Mouse (Mus musculus): ENCODE results near the gene Dnah10. TPM values are rescaled to one million over a fixed set of nuclear protein-coding genes. Genes with fewer than 3 reads are reported as not detected.

Dnah10 gene
- polyA plus RNA-seq, 1 experiment, result 0.38 TPM

DNA sequence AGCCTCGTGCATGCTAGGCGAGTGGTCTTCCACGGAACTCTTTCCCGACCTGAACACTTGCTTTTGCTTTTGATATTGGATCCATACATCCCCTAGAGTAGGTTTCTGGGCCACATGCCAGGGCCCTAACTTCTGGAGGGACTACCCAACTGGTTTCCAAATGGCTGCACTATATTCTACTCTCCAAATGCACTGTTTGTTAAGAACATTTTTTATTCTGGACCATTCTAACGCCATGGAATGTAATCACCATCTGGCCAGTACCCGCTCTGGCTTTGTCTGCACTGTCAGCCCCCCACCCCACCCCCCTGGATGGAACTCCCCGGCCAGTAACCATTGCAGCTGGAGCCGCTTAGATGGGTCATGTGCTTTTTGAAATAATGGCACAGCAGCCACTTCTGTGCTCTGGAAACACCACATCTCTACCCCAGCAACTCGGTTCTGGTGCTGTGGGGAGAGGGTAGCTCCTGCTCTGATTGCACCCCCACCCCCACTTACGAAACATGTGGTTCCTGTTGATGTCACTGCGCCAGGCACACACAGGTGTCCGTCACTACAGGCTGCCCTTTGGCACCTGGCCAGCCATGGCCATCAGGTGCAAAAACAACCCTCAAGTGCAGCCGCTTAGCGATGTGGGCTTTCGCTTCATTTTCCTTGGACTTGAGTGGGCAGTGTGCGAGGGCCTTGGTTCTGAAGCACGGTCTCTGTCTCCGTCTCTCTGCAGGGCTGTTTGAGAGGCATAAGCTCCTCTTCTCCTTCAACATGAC is 97.4 kb downstream of the Dnah10 start:
- no peak overlapping the region for H3K4me3 ChIP-seq (ENCODE audit: control insufficient read depth, insufficient read depth, low read length)
- TF ChIP-seq CTCF (IDR thresholded peaks at IDR 0.05; ENCODE audit: borderline replicate concordance, control insufficient read depth, extremely low read depth, insufficient read depth, low read length, poor library complexity), result no peak
- no peak for TF ChIP-seq POLR2A (IDR thresholded peaks at IDR 0.05; ENCODE audit: control insufficient read depth, extremely low read depth, insufficient read depth, low read length, poor library complexity)
- H3K27ac ChIP-seq (ENCODE audit: control insufficient read depth, insufficient read depth, low read length), result no peak overlapping the region
- no peak for DNase-seq
- no peaks in the 10 kb centered on the region for H3K27me3 ChIP-seq (ENCODE audit: control insufficient read depth, insufficient read depth, low read length)
- whole genome bisulfite sequencing, result 82% methylated on average over 18 of the region's 18 CpGs
- H3K36me3 ChIP-seq (ENCODE audit: control insufficient read depth, insufficient read depth, low read length), result no peaks in the 10 kb centered on the region
- H3K4me1 ChIP-seq (replicated peaks; ENCODE audit: control insufficient read depth, insufficient read depth, low read length), result no peaks in the 10 kb centered on the region

DNA sequence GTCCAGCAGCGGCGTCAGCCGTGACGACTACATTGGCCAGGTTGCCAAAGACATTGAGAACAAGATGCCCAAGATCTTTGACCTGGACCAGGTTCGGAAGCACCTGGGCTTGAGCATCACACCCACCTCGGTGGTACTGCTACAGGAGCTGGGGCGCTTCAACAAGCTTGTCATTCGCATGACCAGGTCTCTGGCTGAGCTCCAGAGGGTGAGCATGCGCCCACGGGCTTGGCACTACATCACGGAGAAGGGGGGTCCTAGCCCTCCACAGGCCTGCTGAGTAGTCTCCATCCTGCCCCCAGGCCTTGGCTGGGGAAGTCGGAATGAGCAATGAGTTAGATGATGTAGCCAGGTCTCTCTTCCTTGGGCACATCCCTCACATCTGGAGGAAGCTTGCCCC is 105.4 kb downstream of the Dnah10 start:
- WGBS, result 92% methylated on average over 12 of the region's 12 CpGs
- Histone ChIP-seq H3K4me1 (replicated peaks; ENCODE audit: control insufficient read depth, insufficient read depth, low read length) (0 out of 2 replicates have a peak, but pooled peaks cover 4% of the 10 kb centered on the region), H3K36me3 (ENCODE audit: control insufficient read depth, insufficient read depth, low read length) (no peaks in the 10 kb centered on the region), H3K27ac (ENCODE audit: control insufficient read depth, insufficient read depth, low read length) (no peak overlapping the region), H3K4me3 (ENCODE audit: control insufficient read depth, insufficient read depth, low read length) (no peak overlapping the region), H3K27me3 (ENCODE audit: control insufficient read depth, insufficient read depth, low read length) (no peaks in the 10 kb centered on the region)
- DNase-seq, result no peak
- TF ChIP-seq POLR2A (IDR thresholded peaks at IDR 0.05; ENCODE audit: control insufficient read depth, extremely low read depth, insufficient read depth, low read length, poor library complexity) (no peak), CTCF (IDR thresholded peaks at IDR 0.05; ENCODE audit: borderline replicate concordance, control insufficient read depth, extremely low read depth, insufficient read depth, low read length, poor library complexity) (no peak)

DNA sequence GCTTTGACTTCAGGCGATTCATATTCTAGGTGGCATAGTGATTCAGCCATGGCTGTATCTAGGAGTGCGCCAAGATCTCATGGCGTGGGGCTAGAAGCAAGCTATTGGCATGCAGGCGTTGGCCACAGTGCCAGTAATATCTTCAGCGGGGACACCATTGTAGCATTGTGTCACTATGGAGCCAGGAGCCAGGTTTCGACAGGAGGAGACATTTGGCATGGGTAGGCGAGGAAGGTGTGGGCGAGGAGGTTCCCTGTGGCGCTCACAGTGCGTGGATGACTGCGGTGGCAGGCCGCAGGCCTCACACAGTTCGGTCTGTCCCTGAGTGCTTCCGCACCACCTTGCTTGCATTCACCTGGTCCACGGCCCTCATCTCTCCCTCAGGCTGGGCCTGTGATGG is 110.3 kb downstream of the Dnah10 start:
- DNase-seq, result no peak
- 97% methylated on average over 15 of the region's 15 CpGs for WGBS
- H3K27me3 ChIP-seq (ENCODE audit: control insufficient read depth, insufficient read depth, low read length), result no peaks in the 10 kb centered on the region

DNA sequence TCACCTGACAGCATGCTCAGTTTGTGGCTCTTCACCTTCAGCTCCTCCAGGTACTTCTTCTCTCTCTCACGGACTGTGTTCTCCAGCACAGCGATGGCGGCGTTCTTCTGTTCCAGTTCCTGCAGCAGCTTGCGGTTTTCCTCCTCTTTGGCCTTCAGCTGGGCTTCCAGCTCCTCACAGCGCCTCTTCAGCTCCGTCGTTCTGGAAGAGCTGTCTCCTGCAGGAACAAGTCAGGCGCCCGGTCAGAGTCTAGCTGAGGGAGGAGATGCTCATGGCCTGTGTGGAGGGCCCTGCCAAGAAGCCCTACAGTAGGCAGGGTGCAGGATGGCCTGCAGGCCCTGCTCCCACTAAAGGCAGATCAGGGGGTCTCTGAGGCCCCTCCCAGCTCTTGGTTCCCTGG is 111.2 kb downstream of the Dnah10 start:
- no peaks in the 10 kb centered on the region for H3K27me3 ChIP-seq (ENCODE audit: control insufficient read depth, insufficient read depth, low read length)
- WGBS, result 94% methylated on average over 10 of the region's 10 CpGs
- no peak overlapping the region for H3K27ac ChIP-seq (ENCODE audit: control insufficient read depth, insufficient read depth, low read length)
- no peak for DNase-seq
- H3K36me3 ChIP-seq (ENCODE audit: control insufficient read depth, insufficient read depth, low read length), result no peaks in the 10 kb centered on the region
- TF ChIP-seq POLR2A (IDR thresholded peaks at IDR 0.05; ENCODE audit: control insufficient read depth, extremely low read depth, insufficient read depth, low read length, poor library complexity), result no peak
- TF ChIP-seq CTCF (IDR thresholded peaks at IDR 0.05; ENCODE audit: borderline replicate concordance, control insufficient read depth, extremely low read depth, insufficient read depth, low read length, poor library complexity), result no peak
- no peaks in the 10 kb centered on the region for H3K4me1 ChIP-seq (replicated peaks; ENCODE audit: control insufficient read depth, insufficient read depth, low read length)
- no peak overlapping the region for H3K4me3 ChIP-seq (ENCODE audit: control insufficient read depth, insufficient read depth, low read length)

More for the DNA sequence above, 110.3 kb downstream of the Dnah10 start:
- Histone ChIP-seq H3K27ac (ENCODE audit: control insufficient read depth, insufficient read depth, low read length) (no peak overlapping the region), H3K4me1 (replicated peaks; ENCODE audit: control insufficient read depth, insufficient read depth, low read length) (no peaks in the 10 kb centered on the region), H3K4me3 (ENCODE audit: control insufficient read depth, insufficient read depth, low read length) (no peak overlapping the region), H3K36me3 (ENCODE audit: control insufficient read depth, insufficient read depth, low read length) (no peaks in the 10 kb centered on the region)
- no peak for TF ChIP-seq POLR2A (IDR thresholded peaks at IDR 0.05; ENCODE audit: control insufficient read depth, extremely low read depth, insufficient read depth, low read length, poor library complexity)
- TF ChIP-seq CTCF (IDR thresholded peaks at IDR 0.05; ENCODE audit: borderline replicate concordance, control insufficient read depth, extremely low read depth, insufficient read depth, low read length, poor library complexity), result no peak

- Histone ChIP-seq H3K27me3 (ENCODE audit: control insufficient read depth, insufficient read depth, low read length) (no peaks in the 10 kb centered on the region), H3K36me3 (ENCODE audit: control insufficient read depth, insufficient read depth, low read length) (no peaks in the 10 kb centered on the region), H3K27ac (ENCODE audit: control insufficient read depth, insufficient read depth, low read length) (no peak overlapping the region), H3K4me1 (replicated peaks; ENCODE audit: control insufficient read depth, insufficient read depth, low read length) (no peaks in the 10 kb centered on the region), H3K4me3 (ENCODE audit: control insufficient read depth, insufficient read depth, low read length) (no peak overlapping the region)
- DNase-seq, result no peak
- 41% methylated on average over 4 of the region's 4 CpGs for WGBS
- TF ChIP-seq CTCF (IDR thresholded peaks at IDR 0.05; ENCODE audit: borderline replicate concordance, control insufficient read depth, extremely low read depth, insufficient read depth, low read length, poor library complexity), result no peak
- TF ChIP-seq POLR2A (IDR thresholded peaks at IDR 0.05; ENCODE audit: control insufficient read depth, extremely low read depth, insufficient read depth, low read length, poor library complexity), result no peak
Measured at GRCm38 (mm10) chr5:124836621-124837020, 111.7 kb downstream of the Dnah10 start.

GRCm38 (mm10) chr5:124840202-124840601 is 115.3 kb downstream of the Dnah10 start:
- no peak overlapping the region for H3K27ac ChIP-seq (ENCODE audit: control insufficient read depth, insufficient read depth, low read length)
- H3K27me3 ChIP-seq (ENCODE audit: control insufficient read depth, insufficient read depth, low read length), result no peaks in the 10 kb centered on the region
- no peak for TF ChIP-seq POLR2A (IDR thresholded peaks at IDR 0.05; ENCODE audit: control insufficient read depth, extremely low read depth, insufficient read depth, low read length, poor library complexity)
- TF ChIP-seq CTCF (IDR thresholded peaks at IDR 0.05; ENCODE audit: borderline replicate concordance, control insufficient read depth, extremely low read depth, insufficient read depth, low read length, poor library complexity), result no peak
- H3K36me3 ChIP-seq (ENCODE audit: control insufficient read depth, insufficient read depth, low read length), result no peaks in the 10 kb centered on the region
- no peak for DNase-seq
- no peak overlapping the region for H3K4me3 ChIP-seq (ENCODE audit: control insufficient read depth, insufficient read depth, low read length)
- 89% methylated on average over 7 of the region's 7 CpGs for WGBS
- H3K4me1 ChIP-seq (replicated peaks; ENCODE audit: control insufficient read depth, insufficient read depth, low read length), result no peaks in the 10 kb centered on the region

Data from thymus, adult 2 months (tissue).